Mouse (Mus musculus) forelimb bud, embryonic 11.5 days (tissue): Measurements from ENCODE around the gene Grid2.

ENCODE experiments used
- DNase-seq: peaks from one replicate; pipeline ENCODE4 v3.0.0-alpha.2; 2012; ENCODE audit warnings: low read depth, low spot score

The Grid2 gene

DNA sequence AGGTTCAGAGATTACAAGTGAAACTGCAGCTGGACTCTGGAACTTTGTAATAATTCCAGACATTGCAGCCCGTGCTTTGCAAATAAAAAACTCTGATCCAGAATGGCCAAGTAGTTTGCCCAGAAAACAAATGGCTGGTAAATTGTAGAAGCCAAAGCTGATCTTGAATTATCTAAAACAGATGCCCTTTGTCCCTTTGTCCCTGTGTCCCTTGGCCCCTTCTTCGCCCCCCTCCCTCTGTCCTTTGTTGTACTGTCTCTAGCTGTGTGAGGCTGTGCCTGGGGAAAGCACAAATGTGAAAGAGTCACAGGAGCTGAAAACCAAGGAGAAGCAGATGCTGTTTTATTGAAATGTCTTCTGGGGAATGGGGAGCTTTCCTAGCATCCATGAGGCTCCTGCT, 1341.2 kb downstream of the Grid2 start:
- DNase-seq = no peak

GRCm38 (mm10) chr6:64598144-64598561, 1342.5 kb downstream of the Grid2 start:
- DNase-seq = no peak

GRCm38 (mm10) chr6:64605753-64606152, 1350.1 kb downstream of the Grid2 start:
- DNase-seq = no peak

GRCm38 (mm10) chr6:64607041-64607440, 1351.4 kb downstream of the Grid2 start:
- DNase-seq = no peak

DNA sequence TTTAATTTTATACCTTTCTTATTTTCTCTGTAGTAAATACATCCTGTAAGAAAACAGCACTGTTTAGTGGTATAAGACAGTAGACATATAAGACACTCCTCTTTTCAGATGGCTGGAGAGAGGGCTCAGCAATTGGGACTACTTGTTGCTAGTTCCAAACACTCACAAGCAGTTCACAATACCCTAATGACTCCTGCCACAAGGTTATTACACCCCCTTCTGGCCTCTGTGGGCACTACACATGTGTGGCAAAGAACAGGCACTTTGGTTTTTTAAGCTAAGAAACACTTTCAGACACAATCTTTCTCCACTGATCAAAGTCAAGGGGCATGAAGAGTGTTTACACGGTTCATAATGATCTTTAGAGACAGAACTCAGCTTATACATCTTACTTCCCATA, 1352.3 kb downstream of the Grid2 start:
- DNase-seq = no peak

GRCm38 (mm10) chr6:64616843-64617242, 1361.2 kb downstream of the Grid2 start:
- no peak for DNase-seq

DNA sequence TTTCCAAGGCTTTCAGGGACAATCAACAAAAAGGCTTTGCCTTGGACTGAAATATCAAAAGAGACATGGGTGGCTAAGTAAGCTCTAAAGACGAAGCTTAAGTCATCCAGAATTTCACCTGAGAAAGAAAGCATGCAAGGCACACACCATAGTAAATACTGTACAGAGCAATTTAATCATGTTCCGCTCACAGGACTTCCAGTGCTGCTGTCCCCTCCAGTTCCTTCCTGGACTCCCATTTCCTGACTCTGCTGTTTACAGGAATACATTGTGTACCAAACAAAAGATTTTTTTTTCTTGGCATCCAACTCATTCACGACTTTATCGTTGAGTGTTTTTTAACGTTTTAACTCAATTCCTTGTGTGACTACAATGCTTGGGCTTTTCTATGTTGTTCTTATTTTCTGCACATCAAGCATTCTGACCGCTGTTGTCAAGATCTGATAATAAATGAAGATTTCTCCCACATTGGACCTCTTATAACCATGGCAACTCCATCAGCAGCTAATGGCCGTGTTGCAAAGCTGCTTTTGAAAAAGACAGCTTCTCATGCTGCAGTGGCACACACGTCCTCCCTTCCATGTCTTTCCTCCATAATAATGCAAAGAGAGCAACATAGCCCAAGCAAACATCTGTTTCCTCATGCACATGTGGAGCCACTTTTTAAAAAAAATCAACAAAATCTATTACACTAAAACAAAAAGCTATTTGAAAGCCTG, 1361.9 kb downstream of the Grid2 start:
- DNase-seq = no peak

- DNase-seq = no peak
These were observed 1367.7 kb downstream of the Grid2 start for GRCm38 (mm10) chr6:64623404-64623803.

DNA sequence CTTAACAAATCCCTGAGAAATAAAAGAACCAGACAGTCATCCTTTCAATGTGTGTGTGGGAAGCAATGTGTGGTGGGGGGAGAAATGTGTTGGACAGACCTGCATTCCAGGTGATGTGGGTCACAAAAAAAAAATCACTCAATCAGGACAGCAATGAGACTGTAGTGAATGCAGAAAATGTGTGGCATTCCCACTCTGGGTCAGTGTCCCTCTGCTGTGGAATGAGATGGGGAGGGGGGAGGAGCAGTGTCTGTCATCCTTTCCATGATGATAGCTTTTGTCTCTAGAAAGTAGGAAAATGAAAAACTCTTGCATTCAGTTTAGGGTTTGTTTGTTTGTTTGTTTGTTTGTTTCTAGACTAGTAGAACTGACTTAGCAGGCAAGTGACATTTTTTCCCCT, 1392.0 kb downstream of the Grid2 start:
- DNase-seq = no peak

DNA sequence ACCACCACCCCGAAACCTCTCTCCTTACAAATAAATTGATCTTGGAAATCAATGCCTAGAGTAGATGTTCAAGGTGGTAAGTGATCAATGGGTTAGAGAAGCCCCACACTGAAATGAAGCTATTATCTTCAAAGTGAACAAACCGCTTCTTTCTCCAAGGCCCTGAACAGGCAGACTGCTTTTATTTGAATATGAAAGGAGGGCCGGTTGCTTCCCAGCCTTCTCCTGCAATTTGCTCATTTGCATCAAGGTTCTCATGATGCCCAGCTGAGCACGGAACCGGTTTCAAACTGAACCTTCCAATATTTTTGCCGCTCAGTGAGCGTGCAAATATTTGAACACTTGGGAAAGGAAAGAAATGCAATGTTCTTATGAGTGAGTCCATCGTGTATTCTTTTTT, 1392.5 kb downstream of the Grid2 start:
- no peak for DNase-seq

DNA sequence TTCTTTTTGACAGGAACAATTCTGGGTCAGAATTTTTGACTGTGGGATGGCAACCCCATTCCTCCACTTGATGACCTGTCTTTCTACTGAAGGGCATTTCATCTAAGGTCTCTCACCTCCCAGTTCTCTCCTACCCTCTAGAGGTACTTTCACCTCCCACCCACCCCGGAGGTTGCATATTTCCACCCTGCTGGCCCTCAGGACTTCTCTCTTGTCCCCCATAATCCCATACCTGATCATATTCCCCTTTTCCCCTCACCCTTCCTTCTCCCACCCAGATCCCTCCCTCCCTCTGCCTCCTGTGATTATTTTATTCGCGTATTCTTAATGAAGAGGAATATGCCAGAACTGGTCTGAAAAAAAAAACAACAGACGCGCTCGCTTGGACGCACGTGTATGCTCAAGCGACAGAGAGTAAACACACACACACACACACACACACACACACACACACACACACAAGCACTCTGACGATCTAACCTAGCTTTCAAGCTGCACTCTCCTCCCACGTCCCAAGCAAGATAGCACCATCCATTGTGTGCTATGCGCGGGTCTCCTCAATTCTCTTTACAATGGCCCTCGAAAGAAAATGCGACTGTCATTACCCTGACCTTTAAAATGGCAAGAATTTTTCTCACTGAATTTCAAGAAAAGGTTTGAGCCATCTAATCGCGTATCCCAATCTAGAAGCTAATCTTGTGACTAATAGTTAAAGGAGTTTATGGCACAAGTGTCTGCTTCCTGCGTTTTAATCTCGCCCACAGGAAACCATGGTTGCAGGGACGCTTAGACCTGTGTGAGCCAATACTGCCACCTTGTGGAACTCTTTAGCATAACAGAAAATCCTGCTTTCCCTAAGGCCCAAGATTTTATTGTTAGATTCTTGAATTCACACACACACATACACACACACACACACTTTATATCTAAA, 1393.9 kb downstream of the Grid2 start:
- DNase-seq = peak; percentile 84

- peak; percentile 25 for DNase-seq
These were observed 1395.1 kb downstream of the Grid2 start for GRCm38 (mm10) chr6:64650765-64651164.

- DNase-seq = no peak
These were observed 1415.3 kb downstream of the Grid2 start for GRCm38 (mm10) chr6:64671010-64671409.

GRCm38 (mm10) chr6:64678815-64679214, 1423.1 kb downstream of the Grid2 start:
- no peak for DNase-seq

- DNase-seq = peak; percentile 46
These were observed 1428.3 kb downstream of the Grid2 start for GRCm38 (mm10) chr6:64683974-64684373.

DNA sequence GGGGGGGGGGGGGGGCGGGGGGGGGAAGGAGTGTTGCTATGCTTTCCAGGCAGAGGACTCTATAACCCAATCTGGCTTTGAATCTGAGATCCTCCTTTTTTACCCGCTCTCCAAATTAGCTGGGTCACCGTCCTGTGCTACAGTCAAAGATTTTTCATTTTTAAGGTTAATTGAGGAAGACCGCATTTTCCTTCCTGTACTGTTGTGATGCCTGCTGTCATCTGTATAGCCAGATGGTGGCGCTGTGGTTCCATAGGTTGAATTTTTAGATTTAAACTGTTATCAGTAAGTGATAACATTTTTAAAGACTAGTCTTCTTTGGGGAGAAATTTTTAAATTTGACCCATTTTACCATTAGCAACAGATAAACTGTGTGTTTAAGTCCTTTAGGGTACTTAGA, 1429.3 kb downstream of the Grid2 start:
- peak; percentile 48 for DNase-seq

- peak; percentile 18 for DNase-seq
These were observed 1432.7 kb downstream of the Grid2 start for GRCm38 (mm10) chr6:64688181-64688944.

GRCm38 (mm10) chr6:64694688-64695087, 1439.0 kb downstream of the Grid2 start:
- DNase-seq = no peak

GRCm38 (mm10) chr6:64703659-64704058, 1448.0 kb downstream of the Grid2 start:
- DNase-seq = no peak

- no peak for DNase-seq
These were observed 1472.2 kb downstream of the Grid2 start for GRCm38 (mm10) chr6:64727751-64728403.

DNA sequence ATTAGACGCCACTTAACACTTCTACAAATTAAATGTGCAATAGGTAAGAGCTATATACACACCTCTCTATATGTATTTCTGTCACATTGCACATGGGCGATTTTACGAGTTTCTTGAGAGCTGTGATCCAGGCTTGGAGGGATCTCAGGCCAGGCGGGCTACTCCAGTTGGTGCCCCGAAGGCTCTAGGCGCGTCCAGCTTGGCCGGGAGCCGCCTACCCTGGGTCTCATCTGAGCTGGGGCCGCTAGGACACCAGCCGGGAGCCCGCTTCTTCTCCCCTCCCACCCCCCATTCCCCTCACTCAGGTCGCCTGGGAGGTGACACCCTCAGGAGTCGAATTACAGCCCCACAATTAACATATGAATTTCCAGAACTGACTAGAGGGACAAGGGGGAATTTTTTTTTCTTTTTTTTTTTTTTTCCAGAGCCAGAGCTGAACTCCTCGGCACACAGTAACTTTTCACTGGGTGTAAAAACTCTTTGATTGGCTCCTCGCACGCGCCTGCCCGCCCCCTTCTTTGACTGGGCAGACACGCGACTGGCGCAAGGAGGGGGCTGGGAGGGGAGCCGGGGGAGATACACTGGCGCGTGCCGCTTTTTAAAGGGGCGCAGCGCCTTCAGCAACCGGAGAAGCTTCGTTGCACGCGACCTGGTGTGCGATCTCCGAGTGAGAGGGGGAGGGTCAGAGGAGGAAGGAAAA, 1473.0 kb downstream of the Grid2 start, which contains the start of gene Atoh1:
Gene Atoh1 (plus strand): TSS at position 627 of the 700 bp plus-strand sequence.
- DNase-seq = peak; percentile 59
